Mouse (Mus musculus): ENCODE results near the gene Abhd16b.

Abhd16b gene

GRCm38 (mm10) chr2:181541761-181542380 is 48.9 kb downstream of the Abhd16b start:
- DNase-seq (ENCODE audit: low spot score) = no peak

All from ovary, postnatal 10 days (tissue).